Mouse (Mus musculus): ENCODE results near the gene Mroh3. TPM values are rescaled to one million over a fixed set of nuclear protein-coding genes. Genes with fewer than 3 reads are reported as not detected.

Gene Mroh3
- polyA plus RNA-seq, 1 experiment = not detected

GRCm38 (mm10) chr1:136137071-136137531 lies 75.5 kb downstream of the Mroh3 start:
- Histone ChIP-seq H3K4me1 (ENCODE audit: control insufficient read depth, insufficient read depth, low read length) (peaks cover 75% of the 10 kb centered on the region), H3K4me3 (ENCODE audit: insufficient read depth, low read depth, low read length) (no peak overlapping the region), H3K27ac (ENCODE audit: insufficient read depth, low read depth, low read length) (peak overlapping the region; percentile 47)
- WGBS = 41% methylated on average over 7 of the region's 7 CpGs
- TF ChIP-seq CTCF (IDR thresholded peaks at IDR 0.05; ENCODE audit: insufficient read depth, low read depth, low read length) = no peak
- no peak for TF ChIP-seq POLR2A (IDR thresholded peaks at IDR 0.05; ENCODE audit: insufficient read depth, low read depth, low read length)

- H3K27ac ChIP-seq (ENCODE audit: insufficient read depth, low read depth, low read length) = peak overlapping the region; percentile 47
- H3K4me3 ChIP-seq (ENCODE audit: insufficient read depth, low read depth, low read length) = no peak overlapping the region
- no peak for TF ChIP-seq CTCF (IDR thresholded peaks at IDR 0.05; ENCODE audit: insufficient read depth, low read depth, low read length)
- WGBS = 48% methylated on average over 4 of the region's 4 CpGs
- H3K4me1 ChIP-seq (ENCODE audit: control insufficient read depth, insufficient read depth, low read length) = peaks cover 70% of the 10 kb centered on the region
Measured at GRCm38 (mm10) chr1:136136547-136136946, 76.1 kb downstream of the Mroh3 start.

- H3K4me1 ChIP-seq (ENCODE audit: control insufficient read depth, insufficient read depth, low read length) = peaks cover 65% of the 10 kb centered on the region
- H3K27ac ChIP-seq (ENCODE audit: insufficient read depth, low read depth, low read length) = peak overlapping the region; percentile 57
- TF ChIP-seq CTCF (IDR thresholded peaks at IDR 0.05; ENCODE audit: insufficient read depth, low read depth, low read length) = no peak
- TF ChIP-seq POLR2A (IDR thresholded peaks at IDR 0.05; ENCODE audit: insufficient read depth, low read depth, low read length) = no peak
- H3K4me3 ChIP-seq (ENCODE audit: insufficient read depth, low read depth, low read length) = no peak overlapping the region
- WGBS = 44% methylated on average over 6 of the region's 6 CpGs
Measured at GRCm38 (mm10) chr1:136135777-136136444, 76.7 kb downstream of the Mroh3 start.

- H3K4me1 ChIP-seq (ENCODE audit: control insufficient read depth, insufficient read depth, low read length) = peaks cover 63% of the 10 kb centered on the region
- TF ChIP-seq CTCF (IDR thresholded peaks at IDR 0.05; ENCODE audit: insufficient read depth, low read depth, low read length) (no peak), POLR2A (IDR thresholded peaks at IDR 0.05; ENCODE audit: insufficient read depth, low read depth, low read length) (no peak)
- 48% methylated on average over 1 of the region's 1 CpGs for WGBS
- H3K27ac ChIP-seq (ENCODE audit: insufficient read depth, low read depth, low read length) = peak overlapping the region; percentile 22; the same call in 1 of the 2 replicates
- no peak overlapping the region for H3K4me3 ChIP-seq (ENCODE audit: insufficient read depth, low read depth, low read length)
Measured at GRCm38 (mm10) chr1:136135046-136135445, 77.6 kb downstream of the Mroh3 start.

- H3K4me3 ChIP-seq (ENCODE audit: insufficient read depth, low read depth, low read length) = no peak overlapping the region
- WGBS = 75% methylated on average over 2 of the region's 2 CpGs
- peaks cover 64% of the 10 kb centered on the region for H3K4me1 ChIP-seq (ENCODE audit: control insufficient read depth, insufficient read depth, low read length)
- no peak for TF ChIP-seq CTCF (IDR thresholded peaks at IDR 0.05; ENCODE audit: insufficient read depth, low read depth, low read length)
- no peak for TF ChIP-seq POLR2A (IDR thresholded peaks at IDR 0.05; ENCODE audit: insufficient read depth, low read depth, low read length)
- peak overlapping the region; percentile 22; the same call in 1 of the 2 replicates for H3K27ac ChIP-seq (ENCODE audit: insufficient read depth, low read depth, low read length)
Measured at GRCm38 (mm10) chr1:136134547-136134946, 78.1 kb downstream of the Mroh3 start.

- TF ChIP-seq CTCF (IDR thresholded peaks at IDR 0.05; ENCODE audit: insufficient read depth, low read depth, low read length) = no peak
- TF ChIP-seq POLR2A (IDR thresholded peaks at IDR 0.05; ENCODE audit: insufficient read depth, low read depth, low read length) = no peak
- Histone ChIP-seq H3K27ac (ENCODE audit: insufficient read depth, low read depth, low read length) (peak overlapping the region; percentile 74; the same call in 1 of the 2 replicates), H3K4me1 (ENCODE audit: control insufficient read depth, insufficient read depth, low read length) (peaks cover 67% of the 10 kb centered on the region), H3K4me3 (ENCODE audit: insufficient read depth, low read depth, low read length) (peak overlapping the region; percentile 93)
- WGBS = 20% methylated on average over 13 of the region's 13 CpGs
Measured at GRCm38 (mm10) chr1:136133570-136134240, 78.9 kb downstream of the Mroh3 start.

GRCm38 (mm10) chr1:136132386-136133201 lies 80.0 kb downstream of the Mroh3 start:
- Histone ChIP-seq H3K4me3 (ENCODE audit: insufficient read depth, low read depth, low read length) (peak overlapping the region; percentile 93), H3K4me1 (ENCODE audit: control insufficient read depth, insufficient read depth, low read length) (peaks cover 66% of the 10 kb centered on the region), H3K27ac (ENCODE audit: insufficient read depth, low read depth, low read length) (peak overlapping the region; percentile 74)
- 16% methylated on average over 10 of the region's 10 CpGs for WGBS
- TF ChIP-seq POLR2A (IDR thresholded peaks at IDR 0.05; ENCODE audit: insufficient read depth, low read depth, low read length) (no peak), CTCF (IDR thresholded peaks at IDR 0.05; ENCODE audit: insufficient read depth, low read depth, low read length) (no peak)

Other genes starting within 250 kb of the Mroh3 start
- gene Igfn1, start 206.5 kb downstream of the Mroh3 start, polyA plus RNA-seq (2012; ENCODE audit: insufficient read depth, insufficient read length, low replicate concordance, missing spikeins) = not detected in 2 replicates
- not detected in 2 replicates for gene Tmem9, start 204.7 kb downstream of the Mroh3 start, polyA plus RNA-seq (2012; ENCODE audit: insufficient read depth, insufficient read length, low replicate concordance, missing spikeins)
- not detected in 2 replicates for gene Ascl5, start 162.0 kb downstream of the Mroh3 start, polyA plus RNA-seq (2012; ENCODE audit: insufficient read depth, insufficient read length, low replicate concordance, missing spikeins)
- not detected in 2 replicates for gene Cacna1s, start 160.1 kb downstream of the Mroh3 start, polyA plus RNA-seq (2012; ENCODE audit: insufficient read depth, insufficient read length, low replicate concordance, missing spikeins)
- 94.8 and 211 TPM in 2 replicates for gene Kif21b, start 81.4 kb downstream of the Mroh3 start, polyA plus RNA-seq (2012; ENCODE audit: insufficient read depth, insufficient read length, low replicate concordance, missing spikeins)
- not detected in 2 replicates for gene Inava, start 21.4 kb upstream of the Mroh3 start, polyA plus RNA-seq (2012; ENCODE audit: insufficient read depth, insufficient read length, low replicate concordance, missing spikeins)
- gene Gpr25, start 48.0 kb upstream of the Mroh3 start, polyA plus RNA-seq (2012; ENCODE audit: insufficient read depth, insufficient read length, low replicate concordance, missing spikeins) = not detected in 2 replicates
- gene Camsap2, start 133.3 kb upstream of the Mroh3 start, polyA plus RNA-seq (2012; ENCODE audit: insufficient read depth, insufficient read length, low replicate concordance, missing spikeins) = not detected in 2 replicates
- gene Ddx59, start 202.4 kb upstream of the Mroh3 start, polyA plus RNA-seq (2012; ENCODE audit: insufficient read depth, insufficient read length, low replicate concordance, missing spikeins) = not detected in 2 replicates